Mouse (Mus musculus) heart, adult 2 months (tissue): Measurements from ENCODE around the gene Myl9. TPM values are rescaled to one million over a fixed set of nuclear protein-coding genes. Genes with fewer than 3 reads are reported as not detected.

Experiments
- DNase-seq, 2 experiments: peaks; one replicate each; pipeline ENCODE4 v3.0.0; 2021
- H3K27ac ChIP-seq: fragments of 200-600 bp; 2 replicates; pipeline ENCODE4 v1.8.1; 2022
- H3K27me3 ChIP-seq: fragments of 200-500 bp; 2 replicates; pipeline ENCODE4 v1.6.1; 2012; ENCODE audit warnings: mild to moderate bottlenecking, low read length, inconsistent platforms, mixed read lengths; ENCODE audit not compliant: control insufficient read depth, insufficient read depth
- H3K36me3 ChIP-seq: fragments of 200-500 bp; 2 replicates; pipeline ENCODE4 v1.6.1; 2012; ENCODE audit warnings: low read length, inconsistent platforms; ENCODE audit not compliant: control insufficient read depth, insufficient read depth
- H3K4me1 ChIP-seq: fragments of 200-500 bp; 2 replicates; pipeline ENCODE4 v1.6.1; 2011; ENCODE audit warnings: low read length; ENCODE audit not compliant: control insufficient read depth, insufficient read depth
- H3K4me3 ChIP-seq: fragments of 200-600 bp; 2 replicates; pipeline ENCODE4 v1.8.1; 2022
- H3K79me2 ChIP-seq: fragments of 200-500 bp; replicated peaks from 2 replicates; pipeline ENCODE4 v1.6.1; 2012; ENCODE audit warnings: mild to moderate bottlenecking, inconsistent platforms, low read length, moderate library complexity, mixed read lengths; ENCODE audit not compliant: control insufficient read depth, insufficient read depth
- H3K9ac ChIP-seq: fragments of 200-500 bp; 2 replicates; pipeline ENCODE4 v1.6.1; 2012; ENCODE audit warnings: low read depth, mild to moderate bottlenecking, control low read depth, inconsistent platforms, low read length, mixed read lengths
- CTCF ChIP-seq: fragments of 200-600 bp; IDR thresholded peaks from 2 replicates; pipeline ENCODE4 v1.8.1; 2022; ENCODE audit warnings: antibody characterized with exemption, mild to moderate bottlenecking, moderate library complexity
- EP300 ChIP-seq: fragments of 200-500 bp; IDR thresholded peaks from 2 replicates; pipeline ENCODE4 v1.6.1; 2011; ENCODE audit warnings: low read depth, low read length, control low read depth; ENCODE audit not compliant: insufficient read depth
- POLR2A ChIP-seq: fragments of 200-500 bp; IDR thresholded peaks from 2 replicates; pipeline ENCODE4 v1.6.1; 2011; ENCODE audit warnings: mild to moderate bottlenecking, low read depth, low read length, control low read depth; ENCODE audit not compliant: insufficient read depth
- WGBS: fragments of 180-500 bp; shearing (Covaris S2); methylation state at CpG from one replicate; pipeline ENCODE4 v1.1.7; 2018; 5-methylcytosine and 5-hydroxymethylcytosine counted together
- intact Hi-C: fragments of 180-260 bp; cut with DNase I; formaldehyde crosslinking; loops from one replicate; pipeline ENCODE4 v1.15.1; 2025
- polyA plus RNA-seq: library from polyadenylated mRNA; depleted of rRNA; stranded (reverse); fragments of >200 nt; gene quantifications from 2 replicates; pipeline ENCODE4 v1.2.3, GENCODE M21; 2012
- total RNA-seq, 2 experiments: library from RNA; stranded (reverse); gene quantifications; 2 replicates each; pipeline ENCODE4 v1.2.3; 2021

The Myl9 gene
- total and polyA plus RNA-seq, 3 experiments, result 86.6 to 204 (median 107) TPM

GRCm38 (mm10) chr2:156809579-156809978 lies 34.4 kb downstream of the Myl9 start:
- peak; percentile 58 to 73 for DNase-seq
- Histone ChIP-seq H3K79me2 (no peaks in the 10 kb centered on the region), H3K27ac (no peak overlapping the region), H3K9ac (no peak overlapping the region), H3K27me3 (no peaks in the 10 kb centered on the region), H3K4me3 (no peak overlapping the region), H3K4me1 (no peaks in the 10 kb centered on the region), H3K36me3 (no peaks in the 10 kb centered on the region)
- 18% methylated on average over 2 of the region's 2 CpGs for WGBS
- intact Hi-C loops, result loop anchor here (2.0 to 5.0 kb wide), 3 partner anchors 53 to 285 kb away; partner anchors contain the start of gene Rab5if
- TF ChIP-seq POLR2A (no peak), EP300 (peak; percentile 58; the same call in 1 of the 2 replicates), CTCF (peak; percentile 98)

- DNase-seq, result no peak
- TF ChIP-seq CTCF, result no peak
- TF ChIP-seq POLR2A, result no peak
- TF ChIP-seq EP300, result no peak
- no peaks in the 10 kb centered on the region for H3K27me3 ChIP-seq
- H3K79me2 ChIP-seq, result no peaks in the 10 kb centered on the region
- WGBS, result 97% methylated on average over 10 of the region's 10 CpGs
- no peaks in the 10 kb centered on the region for H3K4me1 ChIP-seq
- H3K9ac ChIP-seq, result no peak overlapping the region
- no peak overlapping the region for H3K27ac ChIP-seq
- no peak overlapping the region for H3K4me3 ChIP-seq
- intact Hi-C loops, result no loop called here
- no peaks in the 10 kb centered on the region for H3K36me3 ChIP-seq
These were observed 35.5 kb downstream of the Myl9 start for GRCm38 (mm10) chr2:156810716-156811115.

GRCm38 (mm10) chr2:156811556-156811955 lies 36.3 kb downstream of the Myl9 start:
- no peak for DNase-seq
- TF ChIP-seq POLR2A (no peak), EP300 (no peak), CTCF (no peak)
- WGBS, result 47% methylated on average over 5 of the region's 5 CpGs
- H3K9ac ChIP-seq, result no peak overlapping the region
- H3K4me1 ChIP-seq, result no peaks in the 10 kb centered on the region
- intact Hi-C loops, result no loop called here
- H3K79me2 ChIP-seq, result no peaks in the 10 kb centered on the region
- no peaks in the 10 kb centered on the region for H3K27me3 ChIP-seq
- no peak overlapping the region for H3K27ac ChIP-seq
- H3K36me3 ChIP-seq, result no peaks in the 10 kb centered on the region
- H3K4me3 ChIP-seq, result no peak overlapping the region

- no peak for DNase-seq
- Histone ChIP-seq H3K9ac (no peak overlapping the region), H3K27ac (no peak overlapping the region), H3K4me3 (no peak overlapping the region), H3K4me1 (no peaks in the 10 kb centered on the region), H3K36me3 (no peaks in the 10 kb centered on the region), H3K27me3 (no peaks in the 10 kb centered on the region), H3K79me2 (no peaks in the 10 kb centered on the region)
- TF ChIP-seq CTCF (no peak), POLR2A (no peak), EP300 (no peak)
- intact Hi-C loops, result no loop called here
- 26% methylated on average over 8 of the region's 8 CpGs for WGBS
These were observed 39.2 kb downstream of the Myl9 start for GRCm38 (mm10) chr2:156814344-156814801.

- H3K4me1 ChIP-seq, result no peaks in the 10 kb centered on the region
- no peaks in the 10 kb centered on the region for H3K27me3 ChIP-seq
- H3K9ac ChIP-seq, result no peak overlapping the region
- no peak for TF ChIP-seq EP300
- no peak for TF ChIP-seq CTCF
- TF ChIP-seq POLR2A, result no peak
- no peaks in the 10 kb centered on the region for H3K79me2 ChIP-seq
- no peak overlapping the region for H3K27ac ChIP-seq
- no peak for DNase-seq
- 38% methylated on average over 5 of the region's 5 CpGs for WGBS
- no peak overlapping the region for H3K4me3 ChIP-seq
- H3K36me3 ChIP-seq, result no peaks in the 10 kb centered on the region
- intact Hi-C loops, result no loop called here
These were observed 39.7 kb downstream of the Myl9 start for GRCm38 (mm10) chr2:156814893-156815292.

- H3K9ac ChIP-seq, result no peak overlapping the region
- H3K27ac ChIP-seq, result no peak overlapping the region
- 87% methylated on average over 3 of the region's 3 CpGs for WGBS
- H3K27me3 ChIP-seq, result no peaks in the 10 kb centered on the region
- H3K79me2 ChIP-seq, result no peaks in the 10 kb centered on the region
- no peak overlapping the region for H3K4me3 ChIP-seq
- DNase-seq, result no peak
- intact Hi-C loops, result no loop called here
- H3K36me3 ChIP-seq, result no peaks in the 10 kb centered on the region
- no peaks in the 10 kb centered on the region for H3K4me1 ChIP-seq
- TF ChIP-seq POLR2A (no peak), CTCF (no peak), EP300 (no peak)
These were observed 40.2 kb downstream of the Myl9 start for GRCm38 (mm10) chr2:156815412-156815811.
